Mouse (Mus musculus) brain, embryonic 14.5 days (tissue): ENCODE measurements around the gene Leng9.

Experiments used
- CTCF ChIP-seq: fragments of 200-500 bp; IDR thresholded peaks from 2 replicates; pipeline ENCODE4 v1.5.1; 2012; ENCODE audit warnings: inconsistent platforms, mild to moderate bottlenecking, moderate library complexity, borderline replicate concordance; ENCODE audit not compliant: insufficient read depth, insufficient read length; ENCODE audit errors: extremely low read depth
- POLR2A ChIP-seq: fragments of 200-500 bp; IDR thresholded peaks from 2 replicates; pipeline ENCODE4 v1.6.1; 2012; ENCODE audit warnings: mild to moderate bottlenecking, inconsistent platforms, borderline replicate concordance; ENCODE audit not compliant: poor library complexity, insufficient read depth, insufficient read length, severe bottlenecking; ENCODE audit errors: extremely low read depth

DNA sequence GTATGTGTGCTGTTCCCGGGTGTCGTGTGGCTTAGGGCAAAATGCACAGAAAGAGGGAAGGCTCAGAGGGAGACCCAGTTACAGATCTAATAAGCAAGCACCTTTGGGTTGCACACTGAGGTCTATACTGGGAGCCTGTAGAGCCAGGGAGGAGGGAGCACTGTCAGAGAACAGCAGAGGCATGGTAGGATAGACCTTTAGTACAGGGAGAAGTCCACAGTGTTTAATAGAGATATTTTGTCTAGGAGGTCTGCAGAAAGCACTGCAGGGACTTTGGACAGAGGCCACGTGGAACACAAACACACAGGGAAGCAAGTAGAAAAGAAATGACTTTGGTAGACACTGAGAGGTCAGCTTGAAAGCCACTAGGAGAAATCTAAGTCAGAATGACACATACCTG lies 15.1 kb upstream of the Leng9 start:
- TF ChIP-seq CTCF (no peak), POLR2A (no peak)
